Mouse (Mus musculus): ENCODE data around the gene Aqr.

The Aqr gene

DNA sequence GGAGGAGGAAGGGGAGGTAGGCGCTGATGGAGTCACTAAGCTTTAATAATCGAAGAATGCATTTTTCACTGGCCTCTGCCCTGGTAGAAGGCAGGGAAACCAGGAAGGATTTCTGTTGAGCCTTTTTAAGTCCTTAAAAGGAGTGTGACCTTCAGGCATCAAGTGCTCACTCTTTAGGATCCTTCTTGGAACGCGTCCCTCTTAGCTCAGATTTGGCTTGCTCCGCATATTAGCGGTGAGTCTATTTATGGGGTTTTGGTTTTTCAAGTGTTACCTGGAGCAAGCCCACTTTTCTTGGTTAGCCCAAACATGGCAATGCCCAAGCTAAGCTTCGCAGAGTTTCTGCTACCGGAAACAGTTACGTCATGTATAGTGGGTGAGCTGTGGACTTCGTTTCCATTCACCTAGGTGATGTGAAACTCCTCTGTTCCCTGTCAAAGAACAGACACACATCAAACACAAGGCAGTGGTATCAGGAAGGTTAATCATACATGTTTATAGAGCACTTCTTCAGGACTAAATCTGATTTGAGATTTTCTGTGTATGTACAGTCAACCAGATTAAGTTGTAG, 128.5 kb downstream of the Aqr start:
- TF ChIP-seq GATA4 (IDR thresholded peaks at IDR 0.05; ENCODE audit: insufficient replicate concordance, low read length): no peak

DNA sequence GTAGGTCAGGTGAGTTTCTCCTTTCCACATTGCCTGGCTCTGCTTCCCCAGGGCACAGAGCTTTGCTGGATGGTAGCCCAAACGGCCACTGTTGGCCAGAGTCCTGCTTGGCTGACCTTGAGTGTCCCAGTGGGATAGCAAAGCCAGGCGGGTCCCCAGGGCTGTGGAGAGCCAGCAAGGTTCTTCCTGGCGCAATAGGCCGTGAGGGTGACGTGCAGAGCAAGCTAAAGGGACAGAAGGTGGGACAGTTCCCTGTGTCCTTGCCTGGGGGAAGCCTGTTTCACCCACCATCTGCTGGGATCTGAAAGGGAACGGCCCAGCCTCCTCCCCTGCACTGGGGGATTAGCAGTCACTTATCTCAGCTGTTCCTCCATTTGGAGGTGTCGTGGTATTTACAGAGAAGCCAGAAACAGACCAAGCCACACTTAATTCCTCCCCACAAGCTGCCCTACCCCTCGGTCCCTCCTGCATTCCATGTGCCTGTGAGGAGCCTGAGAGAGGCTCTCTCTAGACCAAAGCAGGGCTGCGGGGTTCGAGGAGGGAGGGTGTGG, 129.4 kb downstream of the Aqr start:
- no peak for TF ChIP-seq GATA4 (IDR thresholded peaks at IDR 0.05; ENCODE audit: insufficient replicate concordance, low read length)

DNA sequence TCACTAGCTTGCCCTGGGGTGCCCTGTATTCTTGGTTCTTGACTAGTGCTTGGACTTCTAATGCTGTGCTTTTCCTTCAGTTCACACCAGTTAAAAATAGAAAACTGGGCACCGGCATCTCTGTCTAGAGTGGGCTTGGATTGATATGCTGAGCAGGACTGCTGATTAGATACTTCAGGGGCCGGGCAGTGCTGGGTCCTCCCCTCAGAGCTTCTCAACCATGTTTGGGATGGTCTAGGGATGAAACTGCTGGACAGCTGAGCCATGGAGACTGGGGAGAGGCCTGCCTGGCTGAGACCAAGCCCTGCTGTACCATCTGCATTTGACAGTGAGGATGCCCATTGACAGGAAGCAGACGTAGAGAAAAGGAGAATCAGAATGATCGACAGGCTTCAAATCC, 132.7 kb downstream of the Aqr start:
- no peak for TF ChIP-seq GATA4 (IDR thresholded peaks at IDR 0.05; ENCODE audit: insufficient replicate concordance, low read length)

DNA sequence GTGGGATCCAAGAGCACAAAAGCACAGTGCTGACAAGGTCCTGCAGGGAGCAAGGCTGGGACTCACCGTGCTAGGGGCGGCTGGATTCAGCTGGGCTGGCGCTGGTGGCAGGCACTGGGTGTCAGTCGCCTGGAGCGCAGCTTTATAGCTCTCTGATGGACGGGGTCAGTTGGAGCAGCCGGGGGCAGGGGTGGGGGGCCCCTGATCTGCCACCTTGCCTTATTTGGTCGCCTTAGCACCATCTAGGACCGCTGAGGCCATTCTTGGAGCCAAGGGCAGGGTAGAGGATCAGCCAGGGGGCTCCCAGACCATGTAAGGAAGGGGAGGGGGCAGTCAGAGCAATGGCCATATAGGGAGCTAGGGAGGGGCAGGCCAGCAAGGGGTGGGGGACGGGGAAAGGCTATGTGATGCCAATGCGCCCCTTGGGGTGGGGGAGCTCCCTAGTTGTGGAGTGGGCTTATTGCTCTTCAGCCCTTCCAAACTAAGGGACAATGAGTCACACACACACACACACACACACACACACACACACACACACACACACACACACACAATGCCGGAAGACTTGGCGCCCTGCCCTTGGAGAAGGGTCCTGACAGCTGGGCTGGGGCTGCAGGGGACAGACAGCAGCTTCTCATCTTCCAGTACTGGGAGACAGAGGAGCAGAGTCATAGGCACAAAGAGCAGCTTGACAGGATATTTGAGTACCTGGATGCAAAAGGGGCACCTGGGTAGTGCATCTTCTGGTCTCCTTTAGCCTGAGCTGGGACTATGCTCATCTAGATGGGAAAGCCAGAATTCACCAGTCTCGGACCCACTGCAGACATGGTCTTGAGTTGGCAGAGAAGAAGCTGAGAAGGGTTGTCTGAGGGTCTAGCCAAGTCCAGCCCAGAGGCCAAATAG, 133.9 kb downstream of the Aqr start, which contains the start of gene Actc1:
Gene Actc1 (minus strand): TSS at position 853 of the 903 bp plus-strand sequence.
- TF ChIP-seq GATA4 (IDR thresholded peaks at IDR 0.05; ENCODE audit: insufficient replicate concordance, low read length): no peak

DNA sequence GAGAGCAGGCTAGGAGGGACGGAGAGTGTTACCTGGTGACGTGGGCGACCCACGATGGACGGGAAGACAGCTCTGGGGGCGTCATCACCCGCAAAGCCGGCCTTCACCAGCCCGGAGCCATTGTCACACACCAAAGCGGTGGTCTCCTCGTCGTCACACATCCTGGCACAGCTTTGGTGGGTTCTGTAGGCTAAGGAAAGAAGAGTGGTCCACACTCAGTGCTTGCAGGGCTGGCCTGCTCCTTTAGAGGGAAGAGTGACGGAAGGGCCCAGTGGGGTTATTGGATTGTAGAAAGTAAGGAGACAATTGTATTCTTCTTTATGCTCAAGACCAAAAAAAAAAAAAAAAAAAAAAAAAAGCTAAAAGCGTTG, 135.0 kb downstream of the Aqr start:
- no peak for TF ChIP-seq GATA4 (IDR thresholded peaks at IDR 0.05; ENCODE audit: insufficient replicate concordance, low read length)

Data from liver, adult (tissue).